Mouse (Mus musculus) yolk sac, embryonic 10.5 days (tissue): ENCODE results near the gene Xrcc4.

Experiments used
- DNase-seq: peaks from one replicate; pipeline ENCODE4 v3.0.0-alpha.2; 2017; ENCODE audit warnings: low spot score

The Xrcc4 gene

DNA sequence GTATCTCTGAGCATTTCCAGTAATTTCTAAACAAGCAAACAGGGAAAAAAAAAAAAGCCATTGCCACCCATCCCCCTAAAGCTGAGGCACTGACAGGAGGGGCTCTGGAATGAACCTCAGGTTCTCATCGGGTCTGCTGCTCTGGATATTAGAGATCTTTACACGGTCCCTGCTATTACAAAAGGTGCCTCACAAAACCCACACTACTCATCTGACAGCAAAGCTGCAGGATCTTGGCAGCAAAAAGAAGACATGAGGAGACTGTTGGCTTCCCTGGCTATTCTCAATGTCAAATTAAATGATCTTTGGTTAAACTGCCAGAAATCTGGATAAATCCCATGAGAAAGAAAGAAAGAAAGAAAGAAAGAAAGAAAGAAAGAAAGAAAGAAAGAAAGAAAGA lies 145.1 kb downstream of the Xrcc4 start:
- no peak for DNase-seq

GRCm38 (mm10) chr13:89929477-89929876 lies 159.9 kb downstream of the Xrcc4 start:
- no peak for DNase-seq

- DNase-seq, result no peak
These were observed 170.5 kb downstream of the Xrcc4 start for GRCm38 (mm10) chr13:89918814-89919481.

GRCm38 (mm10) chr13:89914332-89914731 lies 175.1 kb downstream of the Xrcc4 start:
- DNase-seq, result no peak

DNA sequence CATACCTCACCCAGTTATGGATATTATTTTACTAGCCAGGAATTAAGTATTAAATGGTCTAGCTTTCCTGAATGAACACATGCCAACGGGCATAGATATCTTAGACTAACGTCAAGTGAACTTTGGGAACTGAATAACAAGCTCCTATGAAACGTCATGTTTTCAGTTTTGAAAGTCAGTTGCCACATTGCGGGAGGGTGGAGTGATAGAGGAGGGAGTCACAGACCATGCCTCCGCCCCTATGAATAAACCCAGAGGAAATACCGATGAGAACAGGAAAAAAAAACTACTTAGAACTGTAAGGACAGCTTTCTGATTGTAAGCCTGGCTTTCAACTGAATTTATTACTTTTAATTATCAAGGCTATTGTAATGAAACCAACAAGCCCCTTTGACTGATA lies 175.5 kb downstream of the Xrcc4 start:
- no peak for DNase-seq

DNA sequence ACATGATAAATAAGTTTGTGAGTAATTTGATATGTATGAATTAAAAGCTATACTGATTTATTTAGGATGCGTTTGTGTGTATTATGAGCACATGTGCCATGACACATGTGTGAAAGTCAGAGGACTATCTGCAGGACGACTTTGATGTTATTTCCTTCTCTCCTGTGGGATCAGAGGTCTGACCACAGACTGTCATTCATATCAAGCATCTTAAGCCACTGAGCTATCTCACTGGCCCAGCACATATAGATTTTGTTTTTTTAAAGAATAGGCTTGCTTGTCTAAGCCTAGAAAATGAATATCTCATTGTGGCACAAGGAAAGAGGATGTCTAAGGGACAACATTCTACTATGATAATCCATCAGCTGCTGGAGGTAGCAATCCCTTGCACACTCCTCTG lies 183.3 kb downstream of the Xrcc4 start:
- DNase-seq, result no peak

- DNase-seq, result no peak
These were observed 190.3 kb downstream of the Xrcc4 start for GRCm38 (mm10) chr13:89899066-89899465.

DNA sequence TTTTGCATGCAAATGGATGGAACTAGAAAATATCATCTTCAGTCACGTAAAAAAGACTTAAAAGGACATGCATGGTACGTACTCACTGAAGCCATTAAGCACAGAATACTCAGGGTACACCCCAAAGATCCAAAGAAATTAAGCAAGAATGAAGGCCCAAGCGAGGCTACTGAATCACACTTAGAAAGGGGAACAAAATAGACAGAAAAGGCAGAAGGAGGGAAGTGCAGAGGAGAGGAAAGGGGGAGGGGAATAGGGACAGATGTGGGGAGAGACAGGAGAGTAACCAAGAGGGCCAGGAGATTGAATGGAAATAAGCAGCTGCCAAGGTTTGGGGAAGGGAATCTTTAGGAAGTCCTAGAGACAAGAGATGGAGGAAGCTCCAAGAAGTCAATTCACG lies 197.3 kb downstream of the Xrcc4 start:
- no peak for DNase-seq

DNA sequence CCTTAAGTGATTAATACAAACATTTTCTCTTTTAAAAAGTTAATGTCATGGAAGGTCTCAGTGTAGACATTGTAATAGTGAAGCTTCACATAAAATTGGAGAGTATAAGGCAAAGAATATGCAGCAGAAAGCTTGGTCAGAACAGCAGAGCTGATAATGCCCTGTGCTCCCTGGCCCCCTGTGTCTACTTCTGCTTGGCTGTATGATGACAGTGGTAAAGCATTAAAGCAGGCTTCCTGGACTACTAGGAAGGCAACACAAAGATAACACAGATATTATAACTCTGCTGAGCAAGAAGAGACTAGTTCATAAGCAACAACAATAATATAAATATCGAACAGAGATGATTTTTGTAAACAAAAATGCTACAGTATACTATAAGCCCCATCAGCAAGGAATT lies 199.2 kb downstream of the Xrcc4 start:
- DNase-seq, result no peak

DNA sequence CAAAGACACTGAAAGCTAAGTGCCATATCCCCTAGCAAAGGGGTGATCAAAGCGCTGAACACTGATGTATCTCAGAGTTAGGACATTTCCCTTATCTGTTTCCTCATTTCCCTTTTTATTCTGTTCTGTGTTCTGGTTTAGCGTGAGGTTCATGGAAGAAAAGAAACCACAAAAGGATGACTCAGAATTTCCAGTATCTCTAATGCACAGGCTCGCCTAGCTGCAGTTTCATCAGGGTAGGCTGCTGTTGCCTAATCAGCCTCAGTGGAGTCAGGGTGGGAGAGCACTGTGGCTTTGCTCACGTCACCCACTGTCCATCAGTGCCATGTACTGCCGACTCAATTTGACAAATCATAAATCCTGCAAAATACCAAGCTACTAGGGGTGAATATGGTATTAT lies 200.3 kb downstream of the Xrcc4 start:
- no peak for DNase-seq

- DNase-seq, result no peak
These were observed 205.9 kb downstream of the Xrcc4 start for GRCm38 (mm10) chr13:89883523-89883922.

DNA sequence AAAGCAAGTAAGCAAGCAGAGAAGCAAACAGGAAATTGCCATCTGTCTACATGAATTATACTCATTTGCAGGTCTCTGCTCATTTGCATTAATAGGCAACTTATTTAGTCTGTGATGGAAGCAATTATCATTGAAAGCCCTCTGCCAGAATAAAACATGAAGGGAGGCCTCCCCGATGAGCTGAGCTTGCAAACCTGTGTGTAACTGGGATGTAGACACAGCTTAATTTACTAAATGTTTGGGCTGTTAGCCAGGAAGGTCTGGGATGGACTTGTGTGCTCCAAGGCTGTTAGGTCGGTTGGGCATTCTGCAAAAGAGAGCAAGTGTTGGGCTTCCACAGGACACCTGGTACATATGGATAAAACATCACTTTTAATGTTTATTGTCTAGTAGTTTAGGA lies 208.1 kb downstream of the Xrcc4 start:
- DNase-seq, result no peak

DNA sequence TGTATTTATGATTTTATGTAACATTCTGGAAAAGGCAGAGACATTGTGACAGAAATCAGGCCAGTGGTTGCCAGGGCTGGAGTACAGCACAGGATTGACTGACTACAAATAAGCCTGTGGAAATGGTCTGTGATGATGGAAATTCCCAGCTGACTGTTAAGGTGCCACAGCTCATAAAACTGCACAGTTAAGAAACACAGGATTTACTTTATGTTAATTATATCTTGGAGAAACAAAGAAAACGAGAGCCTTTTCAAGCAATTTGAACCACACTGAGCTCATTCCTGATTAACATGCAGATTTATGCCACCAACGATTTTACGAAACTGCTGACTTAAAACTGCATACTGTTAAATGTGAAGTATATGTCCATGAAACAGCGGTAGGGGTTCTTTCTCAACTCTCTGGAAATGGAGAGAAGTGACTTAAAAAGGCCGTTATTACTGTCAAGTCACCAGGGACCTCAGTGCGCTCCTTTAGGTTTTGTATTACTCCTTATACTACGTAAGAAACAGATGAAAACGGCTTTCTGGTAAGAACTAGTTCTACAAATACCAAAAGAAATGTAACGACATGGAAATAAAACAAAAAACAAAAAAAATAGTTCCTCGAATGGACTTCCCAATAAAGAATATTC lies 210.5 kb downstream of the Xrcc4 start:
- no peak for DNase-seq

GRCm38 (mm10) chr13:89875499-89875898 lies 213.9 kb downstream of the Xrcc4 start:
- no peak for DNase-seq

DNA sequence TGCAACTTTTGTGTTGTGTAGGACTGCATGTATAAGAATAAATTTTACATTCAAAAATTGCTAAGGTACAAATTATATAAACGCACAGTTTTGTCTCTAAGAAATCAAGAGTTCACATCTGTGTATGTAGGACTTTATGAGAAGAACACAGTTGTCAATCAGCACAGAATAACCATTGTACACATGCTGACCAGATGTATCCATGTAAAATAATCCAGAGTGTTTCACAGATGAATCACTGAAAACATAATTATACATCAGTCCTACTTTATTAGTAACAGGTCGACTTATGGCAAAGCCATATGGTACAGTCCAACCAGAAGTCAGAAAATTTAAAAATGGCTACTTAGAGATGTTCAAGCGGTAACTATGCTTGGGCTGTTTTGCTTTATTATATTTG lies 216.7 kb downstream of the Xrcc4 start:
- no peak for DNase-seq

DNA sequence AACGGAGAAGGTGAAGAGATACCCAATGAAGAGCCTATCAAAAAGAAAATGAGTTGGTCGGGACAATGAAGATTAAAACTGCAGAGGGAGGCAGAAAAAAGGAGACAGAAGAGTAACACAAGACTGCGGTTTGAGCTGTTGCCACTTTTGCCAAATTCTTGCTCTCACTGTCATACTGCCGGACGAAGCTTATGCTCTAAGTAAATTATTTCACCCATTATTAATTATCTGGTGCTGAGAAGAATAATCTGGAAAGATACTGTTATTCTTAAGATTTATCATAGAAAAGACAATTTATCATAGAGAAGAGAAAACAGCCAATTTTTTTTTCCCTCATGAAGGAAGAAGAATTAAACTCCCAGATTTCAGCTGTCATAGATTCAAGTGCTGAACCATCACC lies 235.3 kb downstream of the Xrcc4 start:
- DNase-seq, result no peak

DNA sequence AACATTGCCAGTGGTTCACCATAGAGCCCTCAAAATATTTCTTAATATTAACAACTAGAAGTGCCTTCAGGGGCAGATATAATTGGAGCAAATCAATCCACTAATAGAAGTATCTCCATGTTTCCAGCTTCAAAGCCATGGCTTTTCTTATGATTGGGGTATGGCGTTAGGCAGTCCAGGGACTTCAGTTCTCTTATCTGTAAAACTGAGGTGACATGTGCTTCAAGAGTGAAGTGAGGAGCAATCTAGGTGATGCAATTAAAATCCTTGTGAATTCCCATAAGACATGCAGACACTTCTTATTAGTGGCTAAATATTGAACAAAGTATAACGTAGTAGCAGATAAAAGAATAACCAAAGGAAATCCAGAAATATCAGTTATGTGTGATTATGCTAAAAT lies 238.7 kb downstream of the Xrcc4 start:
- DNase-seq, result no peak

- no peak for DNase-seq
These were observed 239.5 kb downstream of the Xrcc4 start for GRCm38 (mm10) chr13:89849955-89850354.

DNA sequence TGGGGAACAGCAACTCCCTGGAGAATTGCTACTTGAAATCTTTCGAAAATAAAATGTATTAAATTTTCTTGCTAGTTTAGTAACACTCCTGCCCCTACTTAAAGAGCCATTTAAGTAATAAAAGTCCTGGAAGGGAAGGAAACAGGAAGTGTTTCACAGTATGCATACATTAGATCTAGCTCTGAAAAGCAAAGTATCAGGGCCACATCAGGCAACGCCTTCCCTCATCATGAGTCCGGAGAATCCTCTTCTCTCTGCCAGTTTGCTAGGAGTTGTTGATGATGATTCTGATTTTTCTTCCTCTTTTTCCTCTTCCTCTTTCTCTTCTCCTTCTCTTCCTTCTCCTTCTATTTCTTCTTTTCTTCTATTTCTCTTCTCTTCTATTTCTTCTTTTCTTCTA lies 250.8 kb downstream of the Xrcc4 start:
- no peak for DNase-seq

DNA sequence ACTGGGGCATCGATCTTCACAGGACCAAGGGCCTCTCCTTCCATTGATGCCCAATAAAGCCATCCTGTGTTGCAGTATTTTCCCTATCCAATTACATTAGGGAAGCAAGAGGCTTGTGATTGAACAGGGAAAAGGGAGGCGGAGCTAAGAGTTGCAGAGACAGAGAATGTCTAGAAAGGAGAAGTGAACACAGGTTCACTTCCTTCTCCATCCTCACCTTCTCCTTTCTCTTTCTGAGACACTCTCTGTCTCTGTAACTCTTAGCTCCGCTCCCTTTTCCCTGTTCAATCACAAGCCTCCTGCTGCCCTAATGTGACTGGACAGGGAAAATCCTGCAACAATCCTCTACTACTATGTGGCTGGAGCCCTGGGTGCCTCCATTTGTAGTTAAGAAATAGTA lies 254.9 kb downstream of the Xrcc4 start:
- no peak for DNase-seq

GRCm38 (mm10) chr13:89833053-89833670 lies 256.2 kb downstream of the Xrcc4 start:
- no peak for DNase-seq

- DNase-seq, result no peak
These were observed 260.9 kb downstream of the Xrcc4 start for GRCm38 (mm10) chr13:89828429-89828970.

GRCm38 (mm10) chr13:89827838-89828237 lies 261.6 kb downstream of the Xrcc4 start:
- no peak for DNase-seq
